Mouse (Mus musculus) adrenal gland, adult 8-10 months (tissue): ENCODE data around the gene 2410004B18Rik. TPM values are rescaled to one million over a fixed set of nuclear protein-coding genes. Genes with fewer than 3 reads are reported as not detected.

Experiments
- DNase-seq: peaks from one replicate; pipeline ENCODE4 v3.0.0; 2022
- total RNA-seq, 4 experiments: library from RNA; stranded (reverse); gene quantifications; 2 replicates each; pipeline ENCODE4 v1.2.4; 2022

Gene 2410004B18Rik
- total RNA-seq, 4 experiments from 2014 or later = 17.4 to 25.4 (median 22.4) TPM

DNA sequence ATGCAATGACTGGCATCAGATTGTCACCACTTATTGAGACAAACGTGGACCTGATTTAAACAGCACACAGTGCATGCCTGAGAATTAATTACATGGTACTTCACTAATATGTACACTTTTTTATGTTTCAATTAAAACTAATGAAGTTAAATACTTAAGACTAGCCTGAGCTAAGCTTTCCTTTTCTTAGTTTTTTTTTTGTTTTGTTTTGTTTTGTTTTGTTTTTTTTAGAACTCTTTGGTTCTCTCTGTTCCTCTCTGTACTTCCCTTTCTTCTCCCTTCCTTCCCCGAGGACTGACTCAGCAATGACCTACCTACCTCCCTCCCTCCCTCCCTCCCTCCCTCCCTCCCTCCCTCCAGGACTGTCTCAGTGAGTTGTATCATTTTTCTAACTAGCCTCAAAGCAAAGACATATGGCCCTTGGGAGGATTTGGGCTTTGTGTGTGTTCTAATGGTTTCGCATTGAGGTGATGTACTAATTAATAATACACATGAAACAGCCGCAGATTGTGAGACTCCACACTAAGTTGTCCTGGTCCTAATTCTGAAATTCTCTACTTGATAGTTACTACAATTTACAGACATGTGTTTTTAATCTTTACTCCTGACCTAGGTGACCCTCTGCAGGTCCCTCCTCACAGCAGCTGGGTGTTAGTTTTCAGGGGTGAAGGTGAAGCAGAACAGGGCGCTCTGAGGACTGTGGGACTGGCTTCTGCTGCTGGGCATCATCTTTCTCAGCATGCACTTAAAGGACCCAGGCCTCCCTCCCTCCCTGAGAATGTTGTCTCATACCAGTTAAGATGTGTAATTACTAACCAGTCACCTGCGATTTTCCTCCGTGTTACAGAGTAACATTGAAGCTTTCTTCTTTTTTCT lies 8.1 kb upstream of the 2410004B18Rik start:
- no peak for DNase-seq

DNA sequence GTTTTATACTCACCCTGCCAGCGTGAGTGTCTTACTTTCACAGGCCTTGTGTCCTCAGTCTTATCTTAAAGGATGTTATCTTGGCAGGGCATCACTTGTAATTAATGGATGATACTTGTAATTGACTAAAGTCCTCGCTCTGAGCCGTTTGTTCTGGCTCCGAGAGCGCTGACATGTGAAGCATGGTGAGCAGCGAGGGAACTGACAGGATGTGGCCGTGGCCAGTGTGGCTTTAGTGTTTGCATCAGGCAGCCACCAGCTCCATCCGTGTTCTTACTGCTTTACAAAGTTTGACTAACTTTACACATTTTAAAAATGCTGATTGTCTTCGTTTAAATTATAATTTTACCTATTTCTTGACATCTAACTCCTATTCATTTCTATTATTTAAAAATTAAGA lies 4.0 kb upstream of the 2410004B18Rik start:
- DNase-seq = no peak

DNA sequence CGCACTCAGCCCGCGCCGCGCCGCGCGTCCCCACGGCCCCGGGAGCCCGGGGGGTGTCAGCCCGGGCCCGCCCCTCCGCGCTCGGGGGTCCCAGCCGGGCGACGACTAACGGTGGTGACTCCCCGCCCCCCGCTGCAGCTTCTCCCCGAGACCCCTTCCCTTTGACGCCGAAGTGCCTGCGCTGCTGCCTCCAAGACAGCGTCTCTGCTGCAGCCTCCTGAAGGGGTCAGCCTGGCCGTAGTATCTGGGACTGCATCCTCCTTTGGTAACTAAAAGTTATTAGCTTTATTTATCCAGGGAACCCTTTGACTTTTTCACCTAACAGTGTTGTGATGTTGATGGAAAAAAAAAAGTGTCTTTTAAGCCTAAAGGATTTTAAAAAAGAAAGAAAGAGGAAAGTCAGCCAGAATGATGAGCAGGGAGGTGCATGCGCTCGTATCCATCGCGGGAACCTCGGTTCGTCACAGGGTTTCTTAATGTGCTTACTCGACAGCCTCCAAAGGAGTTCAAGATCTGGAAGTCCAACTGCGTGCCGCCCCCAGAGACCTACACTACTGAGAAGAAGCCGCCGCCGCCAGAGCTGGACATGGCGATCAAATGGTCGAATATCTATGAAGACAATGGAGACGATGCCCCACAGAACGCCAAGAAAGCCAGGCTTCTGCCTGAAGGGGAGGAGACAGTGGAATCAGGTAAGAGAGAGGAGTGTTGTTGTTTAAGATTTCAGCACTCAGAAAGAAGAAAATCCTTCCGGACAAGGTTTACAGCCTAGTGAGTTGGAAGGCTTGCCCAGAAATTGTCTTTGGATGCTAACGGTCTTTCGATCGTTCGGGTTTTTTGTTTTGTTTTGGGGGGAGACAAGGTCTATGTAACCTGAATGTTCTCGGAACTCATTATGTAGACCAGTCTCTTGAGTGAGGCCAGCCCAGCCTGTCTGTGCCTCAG lies 863 bp downstream of the 2410004B18Rik start:
- DNase-seq = no peak

DNA sequence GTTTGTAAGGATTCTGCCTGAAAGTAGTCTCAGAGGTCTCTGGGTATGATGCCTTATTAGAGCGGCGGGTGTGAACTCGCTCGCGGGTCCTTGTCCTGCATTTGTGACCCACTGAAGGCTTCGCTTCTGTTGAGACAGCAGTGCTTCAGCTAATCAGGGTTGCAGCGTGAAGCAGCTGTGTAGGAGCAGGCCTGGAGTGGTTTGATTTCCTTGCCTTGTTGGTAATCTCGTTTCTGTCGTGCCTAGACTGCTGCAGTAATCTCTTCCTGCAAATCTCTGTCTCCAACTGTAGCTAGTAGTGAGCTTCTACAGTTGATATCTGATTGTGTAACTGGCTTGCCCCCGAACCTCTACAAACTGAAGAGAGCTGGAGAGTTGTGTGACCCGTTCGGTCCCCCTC lies 1.6 kb downstream of the 2410004B18Rik start:
- DNase-seq = no peak

DNA sequence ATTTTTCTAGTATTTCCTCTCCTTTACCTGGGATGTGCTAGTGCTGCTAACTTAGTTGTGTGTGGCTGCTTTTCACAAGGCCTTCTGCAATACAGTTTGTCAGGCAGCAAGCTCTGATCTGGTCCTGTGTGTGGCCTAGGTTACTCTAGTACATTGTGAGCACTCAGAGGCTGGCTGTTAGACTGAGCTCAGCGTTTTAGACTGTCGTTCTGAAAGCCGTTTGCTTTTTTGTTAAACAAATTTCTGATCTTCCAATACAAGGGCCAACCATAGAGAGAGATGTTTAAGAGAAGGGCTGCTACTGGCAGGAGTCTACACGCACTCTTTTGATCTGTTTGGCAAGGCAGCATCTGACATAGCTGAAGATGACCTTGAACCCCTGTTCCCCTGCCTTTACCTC lies 2.2 kb downstream of the 2410004B18Rik start:
- no peak for DNase-seq

DNA sequence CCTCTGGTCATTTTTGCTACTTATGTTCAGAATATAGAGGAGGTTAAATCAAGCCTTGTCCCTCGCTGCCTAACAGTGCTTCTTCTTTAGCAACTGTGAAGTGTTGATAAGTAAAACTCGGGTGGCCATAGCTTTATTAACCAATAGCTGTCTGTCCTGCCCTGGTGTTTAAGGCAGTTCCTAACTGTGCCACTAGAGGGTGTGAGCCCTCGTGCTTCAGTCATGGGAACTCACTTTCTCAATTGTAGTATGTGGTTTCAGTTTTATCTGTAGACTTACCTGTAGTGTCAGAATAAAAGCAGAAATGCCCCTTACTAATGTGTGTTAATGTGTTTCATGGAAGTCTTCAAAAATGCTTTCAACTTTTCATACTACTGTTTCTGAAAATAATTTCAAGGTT lies 4.2 kb downstream of the 2410004B18Rik start:
- DNase-seq = peak; percentile 36

DNA sequence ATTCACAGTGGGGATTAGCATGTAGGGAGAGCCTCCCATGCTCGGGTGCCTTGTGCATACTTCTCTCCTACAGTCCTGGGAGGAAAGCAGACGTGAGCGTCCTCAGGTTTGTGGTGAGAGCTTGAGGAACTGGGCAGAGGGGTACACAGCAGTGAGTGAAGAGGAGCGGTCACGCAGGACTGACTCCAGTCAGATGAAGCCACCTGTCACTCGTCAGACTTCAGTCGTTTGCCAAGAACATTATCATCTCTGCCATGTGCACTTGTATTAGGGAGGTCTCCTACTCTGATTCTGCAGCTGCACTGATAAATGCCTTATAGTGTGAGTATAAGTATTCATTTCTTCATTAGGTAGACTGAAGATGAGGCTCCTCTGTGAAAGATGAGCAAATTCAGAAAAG lies 6.5 kb downstream of the 2410004B18Rik start:
- DNase-seq = no peak

DNA sequence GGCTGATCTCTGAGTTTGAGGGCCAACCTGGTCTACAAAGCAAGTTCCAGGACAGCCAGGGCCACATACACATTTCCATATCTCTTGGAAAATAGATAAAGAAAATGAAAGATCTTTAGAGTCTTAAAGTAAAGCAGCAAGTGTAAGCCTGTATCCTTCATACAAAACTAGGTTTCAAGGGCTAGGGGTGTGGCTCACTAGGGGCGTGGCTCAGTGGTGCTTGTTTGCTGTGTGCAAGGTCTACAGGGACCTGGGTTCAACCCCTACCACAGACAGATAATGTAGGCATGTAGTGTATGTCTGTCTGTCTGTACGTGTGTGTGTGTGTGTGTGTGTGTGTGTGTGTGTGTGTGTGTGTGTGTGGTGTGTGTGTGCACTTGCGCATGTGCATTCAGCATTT lies 8.1 kb downstream of the 2410004B18Rik start:
- DNase-seq = no peak

DNA sequence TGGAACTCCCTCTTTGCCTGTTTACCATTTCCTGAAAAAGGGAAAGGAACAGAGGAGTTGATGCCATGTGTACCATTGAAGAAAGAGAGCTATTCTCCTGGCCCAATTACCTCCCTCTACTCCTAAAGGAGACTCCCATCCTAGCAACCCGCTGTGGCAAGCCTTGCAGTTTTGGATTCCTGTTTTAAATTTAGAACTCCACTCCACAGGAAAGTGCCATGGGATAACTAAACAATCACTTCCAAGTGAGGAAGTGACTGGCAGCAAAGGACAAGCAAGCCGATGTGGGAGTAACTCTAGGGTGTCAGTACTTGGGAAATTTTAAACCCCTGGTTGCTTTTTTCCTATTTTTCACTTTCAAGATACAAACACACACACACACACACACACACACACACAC lies 8.8 kb downstream of the 2410004B18Rik start:
- DNase-seq = no peak

DNA sequence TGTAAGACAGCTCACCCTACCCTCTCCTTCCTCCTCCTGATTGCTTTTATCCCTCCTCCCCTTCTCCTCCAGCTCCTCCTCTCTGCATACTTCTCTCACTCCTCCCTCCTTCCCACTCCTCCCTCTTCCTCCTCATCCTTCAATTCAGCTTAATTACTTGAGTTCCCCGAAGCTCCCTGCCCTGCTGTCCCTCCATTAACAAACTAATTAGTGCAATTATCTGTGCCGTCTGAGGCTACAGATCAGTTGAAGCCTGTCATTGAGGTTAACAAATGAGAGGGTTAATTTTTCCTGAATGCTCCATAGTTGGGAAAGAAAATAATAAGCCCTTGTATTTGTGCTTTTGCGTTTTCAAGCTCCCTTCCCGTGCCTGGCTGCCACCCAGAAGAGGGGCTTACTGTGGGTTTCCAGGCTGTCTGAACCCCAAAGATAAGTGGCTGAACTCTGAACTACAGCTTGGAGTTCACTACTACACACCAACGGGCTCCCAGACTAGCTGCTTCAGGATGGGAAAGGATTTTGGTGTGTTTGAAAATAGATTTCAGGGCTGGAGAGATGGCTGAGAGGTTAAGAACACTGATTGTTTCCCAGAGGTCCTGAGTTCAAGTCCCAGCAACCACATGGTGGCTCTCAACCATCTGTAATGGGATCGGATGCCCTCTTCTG lies 9.9 kb downstream of the 2410004B18Rik start:
- no peak for DNase-seq

DNA sequence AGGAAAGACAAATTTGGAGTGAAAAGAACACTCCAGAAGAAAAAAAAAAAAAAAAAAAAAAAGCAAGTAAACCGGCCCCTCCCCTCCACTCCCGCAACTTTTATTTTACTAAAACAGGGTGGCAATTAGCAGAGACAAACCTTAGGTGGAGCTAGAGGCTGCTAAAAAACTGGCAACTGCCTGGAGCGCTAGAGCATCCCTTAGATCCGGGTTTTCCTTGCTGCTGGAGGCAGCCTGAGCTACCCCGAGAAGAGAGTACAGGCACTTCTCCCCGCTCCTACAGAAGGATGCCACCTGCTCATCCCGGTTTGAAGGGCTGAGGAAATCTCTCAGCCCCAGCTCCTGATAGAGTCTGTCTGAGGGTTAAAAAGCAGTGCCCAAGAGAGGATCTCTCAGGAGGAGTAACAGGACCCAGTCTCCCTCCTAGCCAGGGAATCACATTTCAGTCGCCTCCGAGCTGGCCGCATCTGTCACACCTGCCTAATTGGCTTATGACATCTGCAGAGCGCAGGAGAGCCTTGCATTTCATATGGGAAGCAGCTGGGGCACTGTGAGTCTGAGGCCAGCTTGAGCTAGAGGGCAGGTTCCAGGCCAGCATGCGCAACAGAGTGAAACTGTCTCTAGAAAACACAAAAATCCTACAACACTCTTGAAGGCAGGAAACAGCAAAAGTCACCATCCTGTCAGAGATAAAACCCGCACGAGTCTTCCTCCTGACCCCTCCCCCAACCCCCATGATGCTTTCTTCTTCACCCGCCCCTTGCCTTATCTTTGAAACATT lies 12.4 kb downstream of the 2410004B18Rik start:
- no peak for DNase-seq

DNA sequence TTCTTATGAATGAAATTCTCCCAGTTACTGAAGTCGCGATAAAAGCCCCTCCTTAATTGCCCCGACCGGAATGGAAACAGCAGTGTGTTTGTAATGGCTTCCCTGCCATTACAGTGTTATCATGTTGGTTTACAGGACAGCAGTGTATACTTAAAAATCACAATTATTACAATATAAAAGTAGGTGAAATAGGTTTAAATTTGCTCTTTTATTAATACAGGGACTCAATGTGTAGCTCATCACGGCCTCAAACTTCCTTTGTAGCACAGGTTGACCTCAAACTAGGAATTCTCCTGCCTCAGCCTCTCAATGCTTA lies 13.0 kb downstream of the 2410004B18Rik start:
- no peak for DNase-seq

DNA sequence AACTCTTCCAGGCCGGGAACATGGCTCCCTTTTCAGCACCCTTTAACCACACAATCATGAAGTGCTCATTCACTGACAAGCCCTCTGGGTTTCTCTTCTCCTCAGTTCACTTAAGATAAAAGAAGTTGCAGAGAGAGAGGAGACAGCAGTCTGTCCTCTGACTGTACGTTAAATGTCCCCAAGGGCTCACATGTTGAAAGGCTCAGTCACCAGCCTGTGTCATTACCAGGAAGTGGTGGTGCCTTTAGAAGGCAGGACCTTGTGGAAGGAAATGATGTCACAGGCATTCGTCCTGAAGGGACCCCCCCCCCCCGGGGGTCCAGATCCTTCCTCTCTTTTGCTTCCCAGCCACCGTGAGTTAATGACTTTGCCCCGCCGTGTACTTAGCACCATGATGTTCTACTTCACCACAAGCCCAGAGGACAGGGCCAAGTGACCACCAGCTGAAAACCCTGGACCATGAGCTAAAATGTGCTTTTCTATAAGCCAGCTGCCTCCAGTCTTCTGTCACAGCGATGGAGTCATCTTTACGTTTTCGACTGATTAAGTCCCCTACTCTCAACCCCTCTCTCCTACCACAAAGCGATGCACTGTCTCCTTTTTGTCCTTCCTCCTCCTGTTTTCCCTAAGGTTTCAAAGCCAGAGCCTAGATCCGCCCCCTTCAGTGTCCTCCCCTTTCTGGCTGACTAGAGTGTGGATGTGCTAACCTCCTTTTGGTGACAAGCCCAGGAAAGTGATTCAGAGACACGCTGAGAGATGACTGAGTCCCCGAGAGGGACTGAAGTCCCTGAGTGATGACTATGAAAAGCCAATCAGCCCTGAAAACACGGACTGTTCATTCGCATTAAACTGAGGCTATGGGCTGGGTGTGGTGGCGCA lies 13.7 kb downstream of the 2410004B18Rik start:
- peak; percentile 68 for DNase-seq

DNA sequence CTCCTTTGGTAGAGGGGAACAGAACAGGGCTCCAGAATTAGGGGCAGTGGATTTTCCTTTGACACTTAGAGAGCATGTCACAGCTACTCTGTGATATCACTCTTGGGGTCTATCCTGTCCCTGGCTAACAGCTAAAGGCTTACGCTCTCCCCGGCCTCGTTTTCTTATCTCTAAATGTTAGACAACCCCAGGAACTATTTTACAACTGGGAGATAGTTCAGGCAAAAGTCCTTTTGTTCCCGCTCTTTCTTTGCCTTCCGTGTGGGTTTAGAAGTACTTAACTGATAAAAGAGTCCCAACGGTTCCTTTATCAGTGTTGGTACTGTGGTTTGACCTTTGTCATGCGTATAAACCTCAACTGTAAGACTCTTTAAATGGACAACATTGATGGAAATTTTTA lies 15.1 kb downstream of the 2410004B18Rik start:
- DNase-seq = no peak

DNA sequence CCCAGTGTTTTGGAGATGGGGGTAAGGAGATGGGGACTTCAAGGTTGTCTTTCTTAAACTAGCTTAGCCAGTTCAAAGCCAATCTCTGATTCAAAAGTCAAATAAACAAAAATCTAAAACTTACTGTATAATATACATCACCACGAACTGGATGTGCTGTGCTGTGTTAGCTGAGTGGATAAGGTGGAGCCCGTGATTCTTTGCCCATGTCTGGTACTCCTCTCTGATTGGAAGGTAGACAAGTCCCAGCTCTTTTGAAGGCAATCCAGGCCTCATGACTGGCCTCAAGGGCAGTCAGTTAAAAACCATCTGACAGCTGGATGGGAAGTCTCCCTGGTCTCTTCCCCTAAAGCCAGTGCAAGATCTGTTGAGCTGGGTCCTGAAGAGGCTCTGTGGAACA lies 15.6 kb downstream of the 2410004B18Rik start:
- no peak for DNase-seq

DNA sequence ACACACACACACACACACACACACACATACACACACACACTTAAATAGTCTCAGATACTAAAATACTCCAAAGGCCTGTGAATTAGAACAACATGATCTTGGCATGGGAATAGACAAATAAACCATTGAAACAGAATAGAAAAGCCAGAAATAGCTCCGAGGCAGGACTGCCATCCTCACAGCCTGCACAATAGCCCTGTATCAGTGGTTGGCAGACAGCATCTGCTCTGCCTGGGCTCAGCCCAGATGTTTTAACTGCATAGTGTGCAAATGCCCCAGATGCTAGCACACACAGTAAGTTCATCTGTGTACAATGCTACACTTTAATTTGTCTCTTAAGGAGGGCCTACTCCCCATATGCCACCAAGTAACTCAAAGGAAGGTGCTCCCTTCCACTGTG lies 22.0 kb downstream of the 2410004B18Rik start:
- no peak for DNase-seq

DNA sequence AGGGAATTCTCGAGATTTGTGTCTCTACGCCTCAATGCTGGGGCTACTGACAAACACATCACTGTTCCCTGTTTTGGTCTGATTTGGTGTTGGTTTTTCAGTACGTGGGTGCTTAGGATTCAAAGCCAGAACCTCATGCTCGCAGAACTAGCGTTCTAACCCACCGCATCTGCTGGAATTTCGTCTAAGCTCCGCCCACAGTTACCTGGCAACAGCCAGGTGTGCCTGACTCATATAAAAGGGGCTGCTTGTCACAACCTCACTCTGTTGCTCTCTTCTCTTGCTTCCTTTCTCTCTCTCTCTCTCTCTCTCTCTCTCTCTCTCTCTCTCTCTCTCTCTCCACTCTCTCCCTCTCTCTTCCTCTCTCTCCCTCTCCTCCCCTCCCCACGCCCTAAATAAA lies 24.6 kb downstream of the 2410004B18Rik start:
- no peak for DNase-seq

DNA sequence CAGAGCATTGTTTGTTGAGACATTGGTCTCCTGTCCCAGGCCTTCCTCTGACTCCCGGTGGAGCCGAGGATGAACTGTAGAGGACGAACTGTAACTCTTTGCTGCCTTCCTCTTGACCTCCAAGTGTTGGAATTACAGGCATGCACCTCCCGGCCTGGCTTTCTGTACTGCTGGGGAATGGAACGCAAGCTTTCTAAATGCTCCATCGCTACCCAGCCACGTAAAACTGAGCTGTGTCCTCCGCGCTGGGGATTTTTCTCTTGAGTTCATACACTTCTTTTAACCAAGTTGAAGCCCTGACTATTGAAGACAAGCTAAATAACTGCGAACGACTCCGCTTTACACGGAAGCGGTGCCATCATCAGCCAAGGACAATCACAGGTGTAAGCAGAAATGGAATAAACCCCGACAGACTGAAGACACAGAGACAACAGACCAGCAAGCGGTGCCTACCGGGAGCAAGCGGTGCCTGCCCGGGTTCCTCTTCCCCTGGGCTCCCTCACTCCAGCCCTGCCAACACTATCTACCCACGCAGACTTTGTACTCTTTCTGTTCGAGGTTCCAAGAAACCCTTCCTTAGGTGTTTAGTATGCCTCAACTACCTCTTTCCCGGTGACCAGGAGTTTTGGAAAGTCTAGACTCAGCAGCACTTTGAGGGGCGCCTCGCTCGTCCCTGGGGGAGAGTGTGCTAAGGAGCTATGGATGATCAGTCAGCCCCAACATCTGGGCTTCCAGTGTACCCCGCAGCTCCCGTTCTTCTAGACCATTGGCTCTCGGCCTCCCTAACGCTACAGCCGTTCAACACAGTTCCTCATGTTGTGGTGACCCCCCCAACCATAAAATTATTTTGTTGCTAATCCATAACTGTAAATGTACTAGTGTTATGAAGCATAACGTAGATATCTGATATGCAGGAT lies 25.5 kb downstream of the 2410004B18Rik start:
- DNase-seq = no peak

DNA sequence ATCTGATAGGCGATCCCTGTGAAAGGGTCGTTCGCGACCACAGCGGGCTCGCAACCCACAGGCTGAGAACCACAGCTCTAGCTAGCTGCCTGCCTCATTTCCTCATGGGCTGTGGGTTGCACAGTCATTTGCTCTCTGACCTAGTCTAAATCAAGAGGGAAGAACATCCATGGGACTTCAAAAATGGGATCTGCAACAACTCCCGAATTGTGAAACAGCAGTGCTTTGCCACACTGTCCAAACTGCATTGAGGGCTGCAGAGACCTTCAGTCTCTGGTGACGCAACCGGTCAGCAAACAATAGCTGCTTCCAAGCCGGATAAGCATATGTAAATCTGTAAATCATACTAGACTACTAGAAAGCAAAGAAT lies 26.2 kb downstream of the 2410004B18Rik start:
- DNase-seq = peak; percentile 28

DNA sequence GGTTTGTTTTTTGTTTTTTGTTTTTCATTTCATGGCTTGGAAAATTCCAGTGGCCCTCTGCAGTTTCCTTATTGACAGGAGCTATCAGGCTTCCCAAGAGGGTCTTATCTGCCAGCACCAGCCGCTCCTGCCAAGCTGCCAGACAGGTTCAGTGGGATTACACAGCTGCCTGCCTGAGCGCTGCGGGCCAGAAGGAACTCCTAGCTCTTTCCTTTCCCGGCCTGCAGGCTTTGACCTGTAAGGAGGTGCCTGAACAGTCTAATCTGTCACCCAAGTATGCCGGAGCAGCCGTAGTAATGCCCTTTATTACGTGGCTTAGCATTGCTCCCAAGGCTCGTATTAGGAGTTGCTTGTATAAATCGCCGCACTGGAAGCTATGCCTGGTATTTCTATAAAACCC lies 26.7 kb downstream of the 2410004B18Rik start:
- no peak for DNase-seq
